Mouse (Mus musculus): Measurements from ENCODE around the gene Ccdc182. TPM values are rescaled to one million over a fixed set of nuclear protein-coding genes. Genes with fewer than 3 reads are reported as not detected.

The Ccdc182 gene
- polyA plus RNA-seq, 1 experiment: 0.61 TPM

DNA sequence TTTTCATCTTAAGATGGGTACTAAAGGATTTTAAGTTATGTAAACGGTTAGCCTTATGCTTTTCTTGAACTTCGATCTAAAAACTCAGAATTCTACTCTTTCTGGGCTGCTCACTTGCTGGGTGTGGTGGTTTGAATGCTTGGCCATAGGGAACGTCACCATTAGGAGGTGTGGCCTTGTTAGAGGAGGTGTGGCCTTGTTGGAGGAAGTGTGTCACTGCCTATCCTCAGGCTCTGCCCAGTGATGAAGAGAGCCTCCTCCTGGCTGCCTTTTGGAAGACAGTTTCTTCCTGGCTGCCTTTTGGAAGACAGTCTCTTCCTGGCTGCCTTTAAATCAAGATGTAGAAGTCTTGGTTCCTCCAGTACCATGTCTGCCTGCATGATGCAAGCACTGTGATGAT is 22.0 kb upstream of the Ccdc182 start:
- Histone ChIP-seq H3K36me3 (ENCODE audit: control insufficient read depth, insufficient read depth, low read length) (no peaks in the 10 kb centered on the region), H3K27ac (ENCODE audit: insufficient read depth, low read depth, low read length) (no peak overlapping the region), H3K27me3 (replicated peaks; ENCODE audit: control insufficient read depth, insufficient read depth, low read length) (no peaks in the 10 kb centered on the region), H3K4me3 (ENCODE audit: insufficient read depth, low read depth, low read length) (no peak overlapping the region), H3K4me1 (ENCODE audit: control insufficient read depth, insufficient read depth, low read length) (peaks cover 11% of the 10 kb centered on the region; the same call in 1 of the 2 replicates)
- TF ChIP-seq POLR2A (IDR thresholded peaks at IDR 0.05; ENCODE audit: low read depth, low read length): no peak
- TF ChIP-seq CTCF (conservative IDR thresholded peaks at IDR 0.05; ENCODE audit: insufficient read depth, insufficient read length, low read depth, low read length): no peak
- 77% methylated on average over 3 of the region's 3 CpGs for WGBS
- no peak for DNase-seq

- no peak for TF ChIP-seq CTCF (conservative IDR thresholded peaks at IDR 0.05; ENCODE audit: insufficient read depth, insufficient read length, low read depth, low read length)
- TF ChIP-seq POLR2A (IDR thresholded peaks at IDR 0.05; ENCODE audit: low read depth, low read length): no peak
- no peak overlapping the region for H3K4me3 ChIP-seq (ENCODE audit: insufficient read depth, low read depth, low read length)
- no peak for DNase-seq
- H3K27me3 ChIP-seq (replicated peaks; ENCODE audit: control insufficient read depth, insufficient read depth, low read length): no peaks in the 10 kb centered on the region
- 71% methylated on average over 23 of the region's 23 CpGs for WGBS
- peaks cover 11% of the 10 kb centered on the region; the same call in 1 of the 2 replicates for H3K4me1 ChIP-seq (ENCODE audit: control insufficient read depth, insufficient read depth, low read length)
- H3K36me3 ChIP-seq (ENCODE audit: control insufficient read depth, insufficient read depth, low read length): no peaks in the 10 kb centered on the region
- no peak overlapping the region for H3K27ac ChIP-seq (ENCODE audit: insufficient read depth, low read depth, low read length)
Measured at GRCm38 (mm10) chr11:88274111-88274879, 19.6 kb upstream of the Ccdc182 start.

DNA sequence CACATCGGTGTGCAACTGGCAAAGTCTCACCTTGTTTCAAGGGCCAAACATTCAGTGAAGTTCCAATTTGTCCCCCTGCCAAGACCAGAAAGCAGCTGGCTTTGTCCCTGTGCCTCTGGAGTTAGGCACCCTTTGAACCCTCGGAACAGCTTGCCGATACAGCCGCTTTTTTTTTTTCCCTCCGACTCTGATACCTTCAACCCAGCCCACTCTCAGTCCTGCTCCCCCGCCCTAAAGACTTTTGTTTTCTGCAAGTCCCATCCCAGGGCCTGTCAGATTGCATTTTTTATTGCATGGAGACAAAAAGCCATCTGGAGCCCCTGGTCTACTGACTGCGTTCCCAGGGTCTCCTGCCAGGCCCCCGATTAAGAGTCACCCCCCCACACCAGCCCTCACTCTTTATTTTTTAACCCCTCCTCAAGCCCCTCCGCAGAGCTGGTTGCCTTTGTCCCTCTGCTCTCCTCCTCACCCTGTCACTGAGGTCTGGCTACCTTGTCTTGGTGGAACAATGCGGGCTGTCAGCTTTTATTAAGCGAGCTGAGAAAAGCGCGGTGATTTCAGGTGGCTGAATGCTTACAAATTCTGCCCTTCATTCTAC is 18.9 kb upstream of the Ccdc182 start:
- TF ChIP-seq POLR2A (IDR thresholded peaks at IDR 0.05; ENCODE audit: low read depth, low read length) (no peak), CTCF (conservative IDR thresholded peaks at IDR 0.05; ENCODE audit: insufficient read depth, insufficient read length, low read depth, low read length) (no peak)
- Histone ChIP-seq H3K4me3 (ENCODE audit: insufficient read depth, low read depth, low read length) (no peak overlapping the region), H3K36me3 (ENCODE audit: control insufficient read depth, insufficient read depth, low read length) (no peaks in the 10 kb centered on the region), H3K27me3 (replicated peaks; ENCODE audit: control insufficient read depth, insufficient read depth, low read length) (no peaks in the 10 kb centered on the region), H3K4me1 (ENCODE audit: control insufficient read depth, insufficient read depth, low read length) (peaks cover 11% of the 10 kb centered on the region; the same call in 1 of the 2 replicates), H3K27ac (ENCODE audit: insufficient read depth, low read depth, low read length) (no peak overlapping the region)
- WGBS: 28% methylated on average over 13 of the region's 13 CpGs
- DNase-seq: peak; percentile 80

DNA sequence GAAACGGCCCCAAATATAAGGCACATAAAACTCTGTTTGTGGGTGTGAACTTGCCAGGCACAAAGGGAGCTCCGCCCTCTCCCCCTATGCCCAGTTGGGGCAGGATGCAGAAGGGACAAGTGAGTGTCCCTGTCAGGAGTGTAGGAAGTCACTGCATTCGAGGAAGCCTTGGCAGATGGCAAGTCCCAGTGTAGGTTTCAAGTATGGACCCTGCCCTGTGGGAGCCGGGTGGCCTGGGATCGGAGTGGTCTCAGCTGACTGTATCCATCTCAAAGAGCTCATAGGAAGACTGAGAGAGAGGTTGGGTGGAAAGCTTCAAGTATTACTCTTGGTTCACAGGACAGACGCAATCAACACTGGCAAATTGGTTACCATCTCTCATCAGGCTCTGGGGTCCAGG is 17.9 kb upstream of the Ccdc182 start:
- TF ChIP-seq POLR2A (IDR thresholded peaks at IDR 0.05; ENCODE audit: low read depth, low read length) (no peak), CTCF (conservative IDR thresholded peaks at IDR 0.05; ENCODE audit: insufficient read depth, insufficient read length, low read depth, low read length) (no peak)
- no peak overlapping the region for H3K4me3 ChIP-seq (ENCODE audit: insufficient read depth, low read depth, low read length)
- peaks cover 11% of the 10 kb centered on the region; the same call in 1 of the 2 replicates for H3K4me1 ChIP-seq (ENCODE audit: control insufficient read depth, insufficient read depth, low read length)
- 82% methylated on average over 6 of the region's 6 CpGs for WGBS
- H3K36me3 ChIP-seq (ENCODE audit: control insufficient read depth, insufficient read depth, low read length): no peaks in the 10 kb centered on the region
- no peak for DNase-seq
- no peaks in the 10 kb centered on the region for H3K27me3 ChIP-seq (replicated peaks; ENCODE audit: control insufficient read depth, insufficient read depth, low read length)
- H3K27ac ChIP-seq (ENCODE audit: insufficient read depth, low read depth, low read length): no peak overlapping the region

DNA sequence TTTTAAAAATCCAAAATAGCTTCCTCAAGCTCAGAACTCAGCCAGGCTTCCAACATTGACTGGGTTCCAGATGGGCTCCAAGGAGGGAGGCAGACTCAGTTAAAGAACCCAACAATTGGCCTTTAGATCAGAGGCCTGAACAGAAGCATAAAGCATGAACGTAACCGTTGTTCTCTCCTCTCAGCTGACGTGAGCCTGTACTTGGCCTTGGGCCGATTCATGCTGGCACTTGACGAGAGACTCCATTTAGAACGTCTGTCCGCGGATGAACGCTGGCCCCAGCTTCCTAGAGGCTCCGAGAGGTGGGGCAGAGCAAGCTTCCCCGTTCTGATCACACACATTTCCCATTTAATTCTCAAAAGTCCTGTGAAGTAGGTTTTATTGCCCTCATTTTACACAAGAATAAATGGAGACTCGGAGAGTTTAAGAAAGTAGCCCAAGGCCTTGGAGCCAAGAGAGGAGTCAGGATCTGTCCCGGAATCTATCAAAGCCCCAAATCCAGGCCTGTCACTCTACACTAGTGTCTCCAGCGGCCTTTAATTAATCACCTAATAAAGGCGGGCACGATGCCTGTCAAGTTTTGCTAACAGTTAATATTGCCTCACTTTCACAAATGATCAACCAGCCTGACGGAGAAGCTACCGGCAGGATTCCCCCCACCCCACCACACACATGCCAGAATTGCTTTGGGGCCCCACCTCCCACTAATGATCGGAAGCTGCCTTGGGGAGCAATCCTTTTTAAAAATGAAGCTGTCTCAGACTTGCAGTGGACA is 17.1 kb upstream of the Ccdc182 start:
- Histone ChIP-seq H3K36me3 (ENCODE audit: control insufficient read depth, insufficient read depth, low read length) (no peaks in the 10 kb centered on the region), H3K4me1 (ENCODE audit: control insufficient read depth, insufficient read depth, low read length) (peaks cover 11% of the 10 kb centered on the region; the same call in 1 of the 2 replicates), H3K27me3 (replicated peaks; ENCODE audit: control insufficient read depth, insufficient read depth, low read length) (no peaks in the 10 kb centered on the region), H3K4me3 (ENCODE audit: insufficient read depth, low read depth, low read length) (no peak overlapping the region), H3K27ac (ENCODE audit: insufficient read depth, low read depth, low read length) (no peak overlapping the region; the same call in 1 of the 2 replicates)
- peak; percentile 82 for DNase-seq
- whole genome bisulfite sequencing: 50% methylated on average over 19 of the region's 19 CpGs
- TF ChIP-seq POLR2A (IDR thresholded peaks at IDR 0.05; ENCODE audit: low read depth, low read length): no peak
- no peak for TF ChIP-seq CTCF (conservative IDR thresholded peaks at IDR 0.05; ENCODE audit: insufficient read depth, insufficient read length, low read depth, low read length)

DNA sequence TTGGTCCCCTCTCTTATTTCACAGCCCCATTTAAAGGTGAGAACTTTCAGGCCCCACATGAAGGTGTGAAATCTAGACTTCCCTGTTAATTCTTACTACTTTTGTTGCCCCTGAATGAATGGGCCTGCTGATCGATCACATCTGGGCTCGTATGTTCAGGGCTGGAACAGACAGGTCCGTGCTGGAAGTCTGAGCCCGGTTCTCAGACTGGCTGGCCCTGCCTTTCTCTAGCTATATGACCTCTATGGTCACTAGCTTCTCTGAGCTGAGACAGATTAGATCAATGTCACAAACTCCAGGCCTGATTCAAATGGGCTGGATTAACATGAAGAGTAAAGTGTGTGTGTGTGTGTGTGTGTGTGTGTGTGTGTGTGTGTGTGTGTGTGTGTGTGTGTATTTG is 14.9 kb upstream of the Ccdc182 start:
- TF ChIP-seq POLR2A (IDR thresholded peaks at IDR 0.05; ENCODE audit: low read depth, low read length) (no peak), CTCF (conservative IDR thresholded peaks at IDR 0.05; ENCODE audit: insufficient read depth, insufficient read length, low read depth, low read length) (no peak)
- H3K27me3 ChIP-seq (replicated peaks; ENCODE audit: control insufficient read depth, insufficient read depth, low read length): no peaks in the 10 kb centered on the region
- DNase-seq: peak; percentile 43
- 44% methylated on average over 4 of the region's 4 CpGs for WGBS
- H3K36me3 ChIP-seq (ENCODE audit: control insufficient read depth, insufficient read depth, low read length): no peaks in the 10 kb centered on the region
- no peak overlapping the region for H3K27ac ChIP-seq (ENCODE audit: insufficient read depth, low read depth, low read length)
- H3K4me1 ChIP-seq (ENCODE audit: control insufficient read depth, insufficient read depth, low read length): peaks cover 11% of the 10 kb centered on the region; the same call in 1 of the 2 replicates
- H3K4me3 ChIP-seq (ENCODE audit: insufficient read depth, low read depth, low read length): no peak overlapping the region

All from kidney, adult 2 months (tissue).